ENCODE assay signal across 8 mouse cellular contexts in the genomic region with DNA sequence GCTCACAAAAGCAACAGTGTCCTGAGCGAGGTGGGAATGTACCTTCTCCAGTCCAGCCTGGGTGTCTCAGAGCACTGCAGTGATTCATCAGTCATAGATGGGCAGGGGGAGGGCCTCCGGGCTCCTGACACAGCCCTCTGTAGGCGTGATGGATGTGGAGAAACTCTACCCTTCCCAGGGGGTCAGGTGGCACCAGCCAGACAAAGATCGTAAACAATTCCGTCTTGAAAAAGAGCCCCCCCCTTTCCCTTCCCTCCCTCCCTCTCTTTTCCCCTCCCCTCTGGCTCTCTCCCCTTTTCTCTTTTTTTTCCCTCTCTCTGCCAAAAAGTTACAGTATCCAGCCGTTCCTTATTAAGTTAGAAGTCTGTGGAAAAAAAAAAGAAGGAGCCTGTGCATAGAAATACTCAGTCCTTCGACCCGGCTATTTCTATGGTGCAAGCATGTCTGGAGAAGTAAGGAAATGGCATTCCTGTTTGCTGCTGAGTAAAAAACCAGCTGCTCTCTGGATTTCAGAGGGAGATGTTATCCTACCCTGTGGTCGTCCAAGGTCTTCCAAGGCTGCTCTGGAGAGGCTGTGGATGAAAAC. TPM values are rescaled to one million over a fixed set of nuclear protein-coding genes. Genes with fewer than 3 reads are reported as not detected.
DNase-seq lines count a peak whose midpoint lies in the region; ATAC-seq lines count a peak whose summit lies in the region.

No protein-coding gene starts in this region.

- H3K36me3 ChIP-seq in heart, embryonic 12.5 days, result no peaks in the 10 kb centered on the region
- H3K36me3 ChIP-seq in liver, embryonic 11.5 days (ENCODE audit: control insufficient read depth, insufficient read depth, low read length), result no peaks in the 10 kb centered on the region

- peaks cover 4% of the 10 kb centered on the region; the same call in 1 of the 2 replicates for H3K9me3 ChIP-seq in heart, embryonic 12.5 days (replicated peaks)
- no peaks in the 10 kb centered on the region for H3K9me3 ChIP-seq in liver, embryonic 11.5 days (ENCODE audit: control insufficient read depth, low read length)

- H3K4me2 ChIP-seq in heart, embryonic 12.5 days, result peak overlapping the region; percentile 29; the same call in 1 of the 2 replicates
- H3K4me2 ChIP-seq in liver, embryonic 11.5 days, result no peak overlapping the region; the same call in 1 of the 2 replicates

- peak overlapping the region; percentile 62 for H3K27ac ChIP-seq in heart, embryonic 12.5 days (ENCODE audit: poor library complexity, severe bottlenecking)
- peak overlapping the region; percentile 38; the same call in 1 of the 2 replicates for H3K27ac ChIP-seq in liver, embryonic 11.5 days (ENCODE audit: low read depth, low read length)

- 21% methylated on average over 9 of the region's 9 CpGs for WGBS in heart, embryonic 12.5 days
- 37% methylated on average over 9 of the region's 9 CpGs for WGBS in liver, embryonic 11.5 days

- H3K4me1 ChIP-seq in heart, embryonic 12.5 days (replicated peaks), result peaks cover 20% of the 10 kb centered on the region
- H3K4me1 ChIP-seq in liver, embryonic 11.5 days (replicated peaks; ENCODE audit: control insufficient read depth, insufficient read depth, low read length), result peaks cover 3% of the 10 kb centered on the region; the same call in 1 of the 2 replicates

- H3K27me3 ChIP-seq in heart, embryonic 12.5 days (replicated peaks), result no peaks in the 10 kb centered on the region
- no peaks in the 10 kb centered on the region for H3K27me3 ChIP-seq in liver, embryonic 11.5 days (replicated peaks; ENCODE audit: control insufficient read depth, insufficient read depth, low read length)

- H3K9ac ChIP-seq in heart, embryonic 12.5 days, result no peak overlapping the region
- no peak overlapping the region for H3K9ac ChIP-seq in liver, embryonic 11.5 days (ENCODE audit: low read depth, low read length)

- no peak overlapping the region for H3K4me3 ChIP-seq in heart, embryonic 12.5 days
- H3K4me3 ChIP-seq in liver, embryonic 11.5 days (ENCODE audit: low read depth, low read length), result no peak overlapping the region

- 0 out of 2 replicates have a peak, but pooled peaks have one; percentile 55 for ATAC-seq in heart, embryonic 12.5 days (ENCODE audit: insufficient number of reproducible peaks, low FRiP score)
- no peak for ATAC-seq in liver, embryonic 11.5 days (replicated peaks; ENCODE audit: low FRiP score)

- DNase-seq in adrenal gland, postnatal 25 days, result peak; percentile 6
- no peak for DNase-seq in adrenal gland, adult 8-10 months
- DNase-seq in Muller cell, postnatal 12 days (ENCODE audit: inconsistent ontology term), result peak; percentile 11
- no peak for DNase-seq in liver, embryonic 11.5 days (ENCODE audit: low spot score)
- no peak for DNase-seq in thymus, postnatal 14 days
- DNase-seq in T-cell, adult 2 months (ENCODE audit: low spot score), result no peak
- no peak for DNase-seq in thymus, adult 18-20 months

RNA-seq across cellular contexts. Expression of a gene that starts 49.2 kb away (rescaled TPM):
- 62.0 and 84.9 TPM in 2 replicates for total RNA-seq in adrenal gland, postnatal 25 days (2021)
- 10 to 100 TPM; 32.3 to 57.9 (median 38.8) TPM for total RNA-seq in adrenal gland, adult 8-10 months (2022)
- 55.2 and 56.6 TPM in 2 replicates for polyA plus RNA-seq in heart, embryonic 12.5 days (2016; fragmentation: Nextera tagmentation; extraction: Ambion mirVana)
- polyA plus RNA-seq in liver, embryonic 11.5 days (2014; fragmentation: Nextera tagmentation; extraction: Ambion mirVana), result 27.5 and 29.4 TPM in 2 replicates

Comparison
In these comparisons a context has a peak if more than half of its experiments do, and no peak if none do; other contexts are left out.
1. DNase-seq: peak in adrenal gland, postnatal 25 days (single experiment) and Muller cell, postnatal 12 days (single experiment); none in adrenal gland, adult 8-10 months (single experiment), liver, embryonic 11.5 days (single experiment), thymus, postnatal 14 days (single experiment), T-cell, adult 2 months (single experiment) and thymus, adult 18-20 months (0 of 2).